Mouse (Mus musculus) embryonic facial prominence, embryonic 10.5 days (tissue): ENCODE results near the gene Nupl1. TPM values are rescaled to one million over a fixed set of nuclear protein-coding genes. Genes with fewer than 3 reads are reported as not detected.

Experiments used
- DNase-seq: peaks from one replicate; pipeline ENCODE4 v3.0.0-alpha.2; 2017; ENCODE audit warnings: low spot score
- H3K27ac ChIP-seq: fragments of 300-500 bp; sonication (generic); replicated peaks from 2 replicates; pipeline ENCODE4 v1.5.1; 2016; ENCODE audit warnings: mild to moderate bottlenecking
- H3K27me3 ChIP-seq: fragments of 300-500 bp; sonication (generic); replicated peaks from 2 replicates; pipeline ENCODE4 v1.6.1; 2016; ENCODE audit warnings: low read depth, mild to moderate bottlenecking; ENCODE audit not compliant: poor library complexity, severe bottlenecking
- H3K36me3 ChIP-seq: fragments of 300-500 bp; sonication (generic); replicated peaks from 2 replicates; pipeline ENCODE4 v1.6.1; 2016; ENCODE audit warnings: mild to moderate bottlenecking, moderate library complexity
- H3K4me1 ChIP-seq: fragments of 300-500 bp; sonication (generic); 2 replicates; pipeline ENCODE4 v1.6.1; 2016
- H3K4me3 ChIP-seq: fragments of 300-500 bp; sonication (generic); 2 replicates; pipeline ENCODE4 v1.5.1; 2016; ENCODE audit warnings: mild to moderate bottlenecking, moderate library complexity
- H3K9me3 ChIP-seq: fragments of 300-500 bp; sonication (generic); 2 replicates; pipeline ENCODE4 v1.6.1; 2016; ENCODE audit warnings: mild to moderate bottlenecking
- WGBS: fragments of 180-500 bp; shearing (Covaris S2); methylation state at CpG from one replicate; pipeline ENCODE4 v1.1.7; 2016; 5-methylcytosine and 5-hydroxymethylcytosine counted together
- polyA plus RNA-seq: library from polyadenylated mRNA; unstranded; fragments of >200 nt; fragmentation: Nextera tagmentation; extraction: Ambion mirVana; gene quantifications from 2 replicates; pipeline ENCODE4 v1.2.1, GENCODE M21; 2016

Nupl1 gene
- polyA plus RNA-seq, 1 experiment from 2014 or later, result not detected

DNA sequence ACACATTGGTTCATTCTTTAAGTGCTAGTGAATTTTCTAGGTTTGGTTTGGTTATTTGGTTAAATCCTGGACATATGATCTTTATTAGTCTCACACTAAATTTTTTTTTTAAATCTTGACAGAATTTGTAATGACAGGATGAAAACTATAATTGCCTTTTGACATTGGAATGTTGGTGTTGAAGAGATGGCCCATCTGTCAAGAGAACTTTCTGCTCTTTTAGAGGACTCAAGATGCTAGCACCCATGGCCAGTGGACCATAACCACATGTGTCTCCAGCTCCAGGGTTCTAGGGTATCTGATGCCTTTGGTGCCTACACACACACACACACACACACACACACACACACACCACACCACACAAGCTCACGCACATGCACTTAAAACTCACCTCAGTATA lies 6.6 kb upstream of the Nupl1 start:
- no peaks in the 10 kb centered on the region for H3K36me3 ChIP-seq
- DNase-seq, result no peak
- H3K4me3 ChIP-seq, result no peak overlapping the region
- WGBS, result 84% methylated on average over 1 of the region's 1 CpGs
- no peak overlapping the region for H3K27ac ChIP-seq
- H3K27me3 ChIP-seq, result no peaks in the 10 kb centered on the region
- H3K9me3 ChIP-seq, result no peaks in the 10 kb centered on the region
- peaks cover 6% of the 10 kb centered on the region for H3K4me1 ChIP-seq

DNA sequence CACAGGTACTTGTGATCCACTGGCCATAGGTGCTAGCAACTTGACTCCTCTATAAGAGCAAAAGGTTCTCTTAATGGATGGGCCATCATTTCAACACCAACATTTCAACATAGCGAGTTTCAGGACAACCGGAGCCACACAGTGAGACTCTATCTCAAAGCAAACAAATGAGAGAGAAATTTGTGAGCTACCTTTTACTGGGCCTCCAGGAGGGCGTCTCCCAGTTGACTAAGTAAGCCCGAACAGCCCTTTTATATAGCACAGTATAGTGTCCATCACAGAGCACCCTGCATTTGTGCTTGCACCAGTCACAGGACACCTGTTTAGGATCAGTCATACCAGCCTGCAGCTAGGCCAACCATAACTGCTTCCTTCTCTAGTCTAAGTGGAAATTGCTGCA lies 5.9 kb upstream of the Nupl1 start:
- H3K4me1 ChIP-seq, result peaks cover 11% of the 10 kb centered on the region

GRCm38 (mm10) chr14:60256356-60256755 lies 5.1 kb upstream of the Nupl1 start:
- H3K36me3 ChIP-seq, result no peaks in the 10 kb centered on the region
- H3K27ac ChIP-seq, result peak overlapping the region; percentile 10; the same call in 1 of the 2 replicates
- peak; percentile 22 for DNase-seq
- peaks cover 12% of the 10 kb centered on the region for H3K4me1 ChIP-seq
- no peak overlapping the region for H3K4me3 ChIP-seq
- 26% methylated on average over 3 of the region's 3 CpGs for WGBS
- no peaks in the 10 kb centered on the region for H3K9me3 ChIP-seq
- no peaks in the 10 kb centered on the region for H3K27me3 ChIP-seq

More for the DNA sequence above, 5.9 kb upstream of the Nupl1 start:
- DNase-seq, result no peak
- Histone ChIP-seq H3K9me3 (no peaks in the 10 kb centered on the region), H3K36me3 (no peaks in the 10 kb centered on the region), H3K4me3 (no peak overlapping the region), H3K27me3 (no peaks in the 10 kb centered on the region), H3K27ac (no peak overlapping the region)
- 83% methylated on average over 4 of the region's 4 CpGs for WGBS

DNA sequence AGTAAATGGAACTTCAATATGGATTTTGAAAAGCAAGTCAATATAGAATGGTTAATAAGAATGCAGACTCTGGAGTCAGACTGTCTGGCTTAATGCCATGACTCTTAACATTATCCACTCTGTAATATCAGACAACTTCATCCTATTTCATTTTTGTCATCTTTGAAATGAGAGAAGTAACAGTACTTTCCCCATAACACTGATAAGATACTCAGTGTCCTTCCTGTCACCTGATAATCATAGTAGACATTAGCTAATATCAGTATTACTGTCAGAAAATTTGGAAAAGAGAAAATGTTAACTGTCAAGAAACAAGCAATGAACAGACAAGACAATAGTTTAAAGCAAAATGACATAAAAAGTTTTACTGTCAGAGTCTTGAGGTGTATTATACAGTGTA lies 3.5 kb upstream of the Nupl1 start:
- H3K36me3 ChIP-seq, result no peaks in the 10 kb centered on the region
- DNase-seq, result no peak
- peaks cover 19% of the 10 kb centered on the region for H3K4me1 ChIP-seq
- no peaks in the 10 kb centered on the region for H3K9me3 ChIP-seq
- no peak overlapping the region for H3K27ac ChIP-seq
- no peaks in the 10 kb centered on the region for H3K27me3 ChIP-seq
- no peak overlapping the region for H3K4me3 ChIP-seq

DNA sequence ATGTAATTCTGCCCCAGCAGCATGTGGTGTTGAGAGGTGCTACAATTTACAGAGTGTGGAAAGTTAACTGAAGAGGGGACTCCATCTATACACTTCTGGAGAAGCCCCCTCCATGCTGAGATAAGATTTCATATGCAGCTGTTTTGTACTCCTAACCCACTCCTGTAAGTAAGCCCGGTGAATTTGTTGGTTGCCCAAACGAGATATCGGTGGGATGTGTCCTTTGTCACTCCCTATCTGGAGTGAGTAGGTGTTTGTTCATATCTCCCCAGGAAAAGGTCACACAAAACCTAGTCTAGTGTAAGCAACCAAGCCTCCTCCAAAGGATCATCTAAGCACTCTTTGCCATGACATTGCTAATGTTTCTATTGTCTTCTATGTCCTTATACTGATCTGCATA lies 2.2 kb upstream of the Nupl1 start:
- H3K36me3 ChIP-seq, result no peaks in the 10 kb centered on the region
- WGBS, result 90% methylated on average over 3 of the region's 3 CpGs

DNA sequence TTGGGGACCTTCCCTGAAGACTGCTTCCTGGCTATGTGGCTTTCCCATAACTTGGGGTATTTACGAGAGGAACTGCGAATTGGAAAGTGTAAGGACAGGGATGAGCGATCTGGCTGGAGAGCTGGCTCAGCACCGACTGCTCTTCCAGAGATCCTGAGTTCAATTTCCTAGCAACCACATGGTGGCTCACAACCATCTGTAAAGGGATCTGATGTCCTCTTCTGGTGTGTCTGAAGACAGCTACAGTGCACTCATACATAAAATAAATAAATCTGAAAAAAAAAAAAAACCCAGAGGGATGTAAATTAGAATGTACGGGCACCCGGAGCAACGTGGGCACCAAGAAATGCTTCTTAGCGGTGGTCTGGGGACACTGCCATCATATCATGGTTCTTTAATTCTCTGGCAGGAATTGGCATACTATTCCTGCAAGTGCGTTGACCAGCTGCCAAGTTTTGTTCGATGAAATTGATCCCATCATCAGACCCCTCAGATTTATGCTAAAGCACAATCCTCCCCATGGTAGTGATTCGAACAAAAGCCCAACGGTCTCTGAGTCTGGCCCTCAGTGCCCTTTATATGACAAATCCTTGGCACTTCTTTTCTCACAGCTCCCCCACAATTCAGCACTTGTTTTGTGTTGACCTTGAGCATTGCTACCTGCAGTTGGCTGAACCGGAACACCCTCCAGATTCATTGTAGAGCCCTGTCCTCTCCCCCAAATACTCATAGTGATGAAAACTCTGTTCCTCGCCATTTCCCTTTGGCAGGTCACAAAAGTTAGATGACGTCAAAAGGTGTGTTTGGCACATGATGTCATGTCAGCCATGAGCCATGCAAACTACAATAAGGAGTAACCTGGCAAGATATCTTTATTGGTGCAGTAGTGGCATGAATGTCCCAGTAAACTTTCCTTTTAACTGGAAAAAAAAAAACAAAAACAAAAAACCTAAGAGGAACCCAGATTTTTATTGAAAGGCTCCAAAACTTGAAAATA lies 1.1 kb upstream of the Nupl1 start:
- 26% methylated on average over 15 of the region's 15 CpGs for WGBS

More for the DNA sequence above, 2.2 kb upstream of the Nupl1 start:
- Histone ChIP-seq H3K27ac (no peak overlapping the region), H3K27me3 (no peaks in the 10 kb centered on the region), H3K4me3 (no peak overlapping the region), H3K4me1 (peaks cover 27% of the 10 kb centered on the region), H3K9me3 (no peaks in the 10 kb centered on the region)
- DNase-seq, result no peak

GRCm38 (mm10) chr14:60250879-60251278 lies 352 bp downstream of the Nupl1 start:
- no peak for DNase-seq
- no peaks in the 10 kb centered on the region for H3K9me3 ChIP-seq
- under 1% methylated on average over 39 of the region's 39 CpGs for WGBS
- H3K27ac ChIP-seq, result peak overlapping the region; percentile 95
- peak overlapping the region; percentile 94 for H3K4me3 ChIP-seq
- H3K4me1 ChIP-seq, result peaks cover 21% of the 10 kb centered on the region
- H3K36me3 ChIP-seq, result peaks cover 7% of the 10 kb centered on the region
- no peaks in the 10 kb centered on the region for H3K27me3 ChIP-seq

More for the DNA sequence above, 1.1 kb upstream of the Nupl1 start:
- Histone ChIP-seq H3K27ac (peak overlapping the region; percentile 95), H3K4me1 (peaks cover 27% of the 10 kb centered on the region), H3K27me3 (no peaks in the 10 kb centered on the region), H3K4me3 (peak overlapping the region; percentile 94), H3K36me3 (peaks cover 4% of the 10 kb centered on the region; the same call in 1 of the 2 replicates), H3K9me3 (no peaks in the 10 kb centered on the region)
- DNase-seq, result no peak

GRCm38 (mm10) chr14:60250366-60250765 lies 865 bp downstream of the Nupl1 start:
- Histone ChIP-seq H3K4me1 (peaks cover 21% of the 10 kb centered on the region), H3K9me3 (no peaks in the 10 kb centered on the region), H3K36me3 (peaks cover 11% of the 10 kb centered on the region), H3K27me3 (no peaks in the 10 kb centered on the region), H3K27ac (peak overlapping the region; percentile 95), H3K4me3 (peak overlapping the region; percentile 94)
- no peak for DNase-seq
- WGBS, result 27% methylated on average over 8 of the region's 8 CpGs

DNA sequence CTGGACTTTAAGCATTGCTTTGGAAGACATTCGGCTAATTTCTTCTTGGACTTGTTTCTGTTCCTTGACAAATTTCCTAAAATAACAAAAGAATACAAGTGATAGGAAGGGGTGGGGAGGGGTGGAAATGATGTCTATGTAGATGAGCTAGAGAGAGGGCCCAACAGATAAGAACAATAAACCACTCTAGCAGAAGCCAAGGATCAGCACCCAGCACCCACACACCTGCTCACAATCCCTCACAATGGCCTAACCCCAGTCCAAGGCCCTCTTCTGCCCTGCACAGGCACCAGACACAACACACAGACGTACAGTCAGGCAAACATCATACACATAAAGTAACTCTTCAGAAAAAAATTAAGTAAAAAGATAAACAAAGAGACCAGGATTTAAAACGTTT lies 12.7 kb downstream of the Nupl1 start:
- no peak overlapping the region for H3K27ac ChIP-seq
- no peaks in the 10 kb centered on the region for H3K27me3 ChIP-seq
- H3K4me3 ChIP-seq, result no peak overlapping the region
- no peak for DNase-seq
- WGBS, result 81% methylated on average over 3 of the region's 3 CpGs
- H3K36me3 ChIP-seq, result peaks cover 95% of the 10 kb centered on the region
- no peaks in the 10 kb centered on the region for H3K4me1 ChIP-seq
- no peaks in the 10 kb centered on the region for H3K9me3 ChIP-seq

DNA sequence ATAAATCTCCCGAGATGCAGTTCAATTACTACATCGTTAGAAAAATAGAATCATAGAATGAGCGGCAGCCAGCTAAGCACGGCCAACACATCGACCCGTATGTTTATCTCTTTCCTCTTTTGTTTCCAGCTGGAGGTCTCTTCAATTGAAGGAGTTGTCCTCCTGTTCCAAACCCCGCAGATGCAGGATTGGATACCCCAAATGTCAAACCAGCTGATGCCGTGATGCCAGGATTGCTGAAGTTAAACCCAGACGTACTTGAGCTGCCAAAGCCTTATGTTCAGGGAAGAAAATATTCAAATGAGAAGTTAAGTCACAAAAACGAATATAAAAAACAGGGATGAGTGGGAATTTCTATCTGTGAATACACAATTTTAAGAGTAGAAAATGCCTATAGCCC lies 31.3 kb downstream of the Nupl1 start:
- Histone ChIP-seq H3K9me3 (no peaks in the 10 kb centered on the region), H3K27me3 (no peaks in the 10 kb centered on the region), H3K4me1 (no peaks in the 10 kb centered on the region), H3K36me3 (peaks cover 63% of the 10 kb centered on the region), H3K27ac (no peak overlapping the region), H3K4me3 (no peak overlapping the region)
- DNase-seq, result no peak
- 89% methylated on average over 10 of the region's 10 CpGs for WGBS

DNA sequence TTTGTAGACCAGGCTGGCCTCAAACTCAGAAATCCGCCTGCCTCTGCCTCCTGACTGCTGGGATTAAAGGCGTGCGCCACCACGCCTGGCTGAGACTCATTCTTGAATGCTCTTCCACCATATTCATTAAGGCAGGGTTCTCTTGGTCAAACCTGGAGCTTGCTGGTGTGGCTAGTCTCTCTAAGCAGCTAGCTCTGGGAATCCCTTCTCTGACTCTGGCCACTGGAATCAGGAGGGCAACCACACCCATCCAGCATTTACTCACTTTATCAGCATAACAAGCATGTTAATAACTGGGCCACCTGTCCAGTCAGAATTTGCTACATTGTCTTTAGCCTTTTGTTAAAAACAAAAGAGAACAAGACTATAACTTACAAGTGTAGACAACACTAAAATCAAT lies 33.6 kb downstream of the Nupl1 start:
- H3K36me3 ChIP-seq, result peaks cover 59% of the 10 kb centered on the region
- 90% methylated on average over 4 of the region's 4 CpGs for WGBS

GRCm38 (mm10) chr14:60216125-60216524 lies 35.1 kb downstream of the Nupl1 start:
- 82% methylated on average over 1 of the region's 1 CpGs for WGBS
- Histone ChIP-seq H3K27me3 (no peaks in the 10 kb centered on the region), H3K36me3 (peaks cover 50% of the 10 kb centered on the region), H3K27ac (no peak overlapping the region), H3K9me3 (no peaks in the 10 kb centered on the region), H3K4me1 (no peaks in the 10 kb centered on the region), H3K4me3 (no peak overlapping the region)
- DNase-seq, result no peak

More for the DNA sequence above, 33.6 kb downstream of the Nupl1 start:
- Histone ChIP-seq H3K4me3 (no peak overlapping the region), H3K9me3 (no peaks in the 10 kb centered on the region), H3K27ac (no peak overlapping the region), H3K27me3 (no peaks in the 10 kb centered on the region), H3K4me1 (no peaks in the 10 kb centered on the region)
- no peak for DNase-seq

- H3K4me1 ChIP-seq, result no peaks in the 10 kb centered on the region
- WGBS, result 96% methylated on average over 3 of the region's 3 CpGs
- no peaks in the 10 kb centered on the region for H3K9me3 ChIP-seq
- no peak for DNase-seq
- H3K36me3 ChIP-seq, result peaks cover 40% of the 10 kb centered on the region
- no peak overlapping the region for H3K4me3 ChIP-seq
- no peaks in the 10 kb centered on the region for H3K27me3 ChIP-seq
- H3K27ac ChIP-seq, result no peak overlapping the region
These were observed 36.2 kb downstream of the Nupl1 start for GRCm38 (mm10) chr14:60215000-60215399.
